Mouse (Mus musculus): ENCODE measurements around the gene Taar5. TPM values are rescaled to one million over a fixed set of nuclear protein-coding genes. Genes with fewer than 3 reads are reported as not detected.

The Taar5 gene
- polyA plus RNA-seq, 1 experiment = not detected

DNA sequence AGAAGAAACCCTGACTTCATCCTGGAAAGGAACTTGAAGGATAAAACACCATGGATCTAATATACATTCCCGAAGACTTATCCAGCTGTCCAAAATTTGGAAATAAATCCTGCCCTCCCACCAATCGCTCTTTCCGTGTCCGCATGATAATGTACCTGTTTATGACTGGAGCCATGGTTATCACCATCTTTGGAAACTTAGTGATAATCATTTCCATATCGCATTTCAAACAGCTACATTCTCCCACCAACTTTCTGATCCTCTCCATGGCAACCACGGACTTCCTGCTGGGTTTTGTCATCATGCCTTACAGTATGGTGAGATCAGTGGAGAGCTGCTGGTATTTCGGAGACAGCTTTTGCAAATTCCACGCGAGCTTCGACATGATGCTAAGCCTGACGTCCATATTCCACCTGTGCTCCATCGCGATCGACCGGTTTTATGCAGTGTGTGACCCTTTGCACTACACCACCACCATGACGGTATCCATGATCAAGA, 20.9 kb upstream of the Taar5 start, which contains the start of gene Taar3:
Taar3 (plus strand) TSS at position 51 of the 498 bp plus-strand sequence.
- Histone ChIP-seq H3K27ac (ENCODE audit: insufficient read depth, low read depth, low read length) (no peak within 1 kb of the TSS), H3K27me3 (ENCODE audit: control insufficient read depth, insufficient read depth, low read length) (no peaks in the 10 kb centered on the region), H3K4me3 (ENCODE audit: low read depth, low read length) (no peak within 1 kb of the TSS), H3K36me3 (ENCODE audit: control insufficient read depth, insufficient read depth, low read length) (no peaks in the 10 kb centered on the region), H3K4me1 (ENCODE audit: control insufficient read depth, insufficient read depth, insufficient read length, low read length) (no peaks in the 10 kb centered on the region)
- TF ChIP-seq POLR2A (IDR thresholded peaks at IDR 0.05; ENCODE audit: low read depth, low read length) (no peak), CTCF (IDR thresholded peaks at IDR 0.05; ENCODE audit: extremely low read depth, insufficient read length, insufficient replicate concordance, low read depth, low read length) (no peak)
- 91% methylated on average over 16 of the region's 16 CpGs for WGBS

DNA sequence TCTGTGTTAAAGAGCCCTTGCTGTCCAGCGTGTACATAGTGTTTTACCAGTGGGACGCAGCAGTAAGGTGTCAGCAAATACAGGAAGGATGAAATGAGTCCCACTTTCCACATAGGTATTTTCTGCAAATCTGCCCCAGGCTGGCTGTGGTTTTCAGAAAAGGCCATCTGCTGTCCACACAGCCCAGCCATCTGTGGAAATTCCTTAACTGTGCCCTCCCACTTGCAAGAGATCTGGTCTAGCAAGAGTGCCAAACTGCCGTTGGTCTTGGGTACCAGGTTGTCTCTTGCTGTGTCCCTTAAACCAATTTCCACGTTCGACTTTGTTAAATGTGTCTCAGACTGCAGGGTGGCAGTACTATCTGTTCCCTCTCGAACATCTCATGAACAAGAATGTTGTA, 18.8 kb upstream of the Taar5 start:
- Histone ChIP-seq H3K4me3 (ENCODE audit: low read depth, low read length) (no peak overlapping the region), H3K4me1 (ENCODE audit: control insufficient read depth, insufficient read depth, insufficient read length, low read length) (no peaks in the 10 kb centered on the region), H3K36me3 (ENCODE audit: control insufficient read depth, insufficient read depth, low read length) (no peaks in the 10 kb centered on the region), H3K27ac (ENCODE audit: insufficient read depth, low read depth, low read length) (no peak overlapping the region), H3K27me3 (ENCODE audit: control insufficient read depth, insufficient read depth, low read length) (no peaks in the 10 kb centered on the region)
- no peak for TF ChIP-seq POLR2A (IDR thresholded peaks at IDR 0.05; ENCODE audit: low read depth, low read length)
- no peak for TF ChIP-seq CTCF (IDR thresholded peaks at IDR 0.05; ENCODE audit: extremely low read depth, insufficient read length, insufficient replicate concordance, low read depth, low read length)
- 79% methylated on average over 6 of the region's 6 CpGs for WGBS

GRCm38 (mm10) chr10:23959071-23959470, 11.4 kb upstream of the Taar5 start:
- TF ChIP-seq CTCF (IDR thresholded peaks at IDR 0.05; ENCODE audit: extremely low read depth, insufficient read length, insufficient replicate concordance, low read depth, low read length) = no peak
- TF ChIP-seq POLR2A (IDR thresholded peaks at IDR 0.05; ENCODE audit: low read depth, low read length) = no peak
- Histone ChIP-seq H3K27ac (ENCODE audit: insufficient read depth, low read depth, low read length) (no peak overlapping the region), H3K36me3 (ENCODE audit: control insufficient read depth, insufficient read depth, low read length) (no peaks in the 10 kb centered on the region), H3K4me3 (ENCODE audit: low read depth, low read length) (no peak overlapping the region), H3K27me3 (ENCODE audit: control insufficient read depth, insufficient read depth, low read length) (no peaks in the 10 kb centered on the region), H3K4me1 (ENCODE audit: control insufficient read depth, insufficient read depth, insufficient read length, low read length) (peaks cover 2% of the 10 kb centered on the region; the same call in 1 of the 2 replicates)
- 21% methylated on average over 3 of the region's 3 CpGs for WGBS

DNA sequence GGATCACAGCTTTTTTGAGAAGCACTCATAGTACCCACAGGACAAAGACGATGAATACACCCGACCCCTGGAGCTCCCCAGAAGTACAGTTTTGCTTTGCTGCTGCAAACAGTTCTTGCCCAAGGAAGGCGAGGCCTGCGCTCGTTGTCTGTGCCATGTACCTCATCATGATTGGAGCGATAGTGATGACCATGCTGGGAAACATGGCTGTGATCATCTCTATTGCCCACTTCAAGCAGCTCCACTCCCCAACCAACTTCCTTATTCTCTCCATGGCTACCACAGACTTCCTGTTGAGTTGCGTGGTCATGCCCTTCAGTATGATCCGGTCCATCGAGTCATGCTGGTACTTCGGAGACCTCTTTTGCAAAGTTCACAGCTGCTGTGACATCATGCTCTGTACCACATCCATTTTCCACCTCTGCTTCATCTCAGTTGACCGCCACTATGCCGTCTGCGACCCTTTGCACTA, 10.0 kb upstream of the Taar5 start, which contains the start of gene Taar4:
Taar4 (plus strand) TSS at position 51 of the 472 bp plus-strand sequence.
- no peak within 1 kb of the TSS for H3K27ac ChIP-seq (ENCODE audit: insufficient read depth, low read depth, low read length)
- no peaks in the 10 kb centered on the region for H3K27me3 ChIP-seq (ENCODE audit: control insufficient read depth, insufficient read depth, low read length)
- no peak for TF ChIP-seq CTCF (IDR thresholded peaks at IDR 0.05; ENCODE audit: extremely low read depth, insufficient read length, insufficient replicate concordance, low read depth, low read length)
- no peaks in the 10 kb centered on the region for H3K36me3 ChIP-seq (ENCODE audit: control insufficient read depth, insufficient read depth, low read length)
- H3K4me1 ChIP-seq (ENCODE audit: control insufficient read depth, insufficient read depth, insufficient read length, low read length) = peaks cover 2% of the 10 kb centered on the region; the same call in 1 of the 2 replicates
- no peak within 1 kb of the TSS for H3K4me3 ChIP-seq (ENCODE audit: low read depth, low read length)
- 92% methylated on average over 13 of the region's 13 CpGs for WGBS

DNA sequence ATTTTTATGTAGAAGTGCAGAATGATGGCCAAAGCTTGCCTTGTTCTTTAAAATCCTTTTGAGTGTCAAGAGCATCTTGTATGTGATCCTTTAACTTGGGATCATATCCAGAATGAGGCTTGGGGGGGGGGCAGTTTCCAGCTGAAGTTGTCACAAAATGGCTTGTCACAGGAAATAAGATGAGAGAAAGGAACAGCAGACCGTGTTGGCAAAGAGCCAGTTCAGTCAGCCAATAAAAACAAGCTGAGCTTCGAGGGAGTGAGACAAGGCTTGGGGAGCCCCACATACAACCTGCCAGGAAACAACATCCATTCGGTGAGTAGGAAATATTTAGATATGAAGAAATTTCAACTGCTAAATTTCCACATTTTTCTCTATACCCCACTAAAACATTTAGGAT, 7.1 kb upstream of the Taar5 start:
- H3K4me3 ChIP-seq (ENCODE audit: low read depth, low read length) = no peak overlapping the region
- H3K27me3 ChIP-seq (ENCODE audit: control insufficient read depth, insufficient read depth, low read length) = no peaks in the 10 kb centered on the region
- no peak overlapping the region for H3K27ac ChIP-seq (ENCODE audit: insufficient read depth, low read depth, low read length)
- TF ChIP-seq POLR2A (IDR thresholded peaks at IDR 0.05; ENCODE audit: low read depth, low read length) (no peak), CTCF (IDR thresholded peaks at IDR 0.05; ENCODE audit: extremely low read depth, insufficient read length, insufficient replicate concordance, low read depth, low read length) (no peak)
- H3K36me3 ChIP-seq (ENCODE audit: control insufficient read depth, insufficient read depth, low read length) = no peaks in the 10 kb centered on the region
- H3K4me1 ChIP-seq (ENCODE audit: control insufficient read depth, insufficient read depth, insufficient read length, low read length) = peaks cover 2% of the 10 kb centered on the region; the same call in 1 of the 2 replicates
- 37% methylated on average over 3 of the region's 3 CpGs for whole genome bisulfite sequencing

GRCm38 (mm10) chr10:23964921-23965610, 5.4 kb upstream of the Taar5 start:
- WGBS = 92% methylated on average over 6 of the region's 6 CpGs
- Histone ChIP-seq H3K4me3 (ENCODE audit: low read depth, low read length) (no peak overlapping the region), H3K27me3 (ENCODE audit: control insufficient read depth, insufficient read depth, low read length) (no peaks in the 10 kb centered on the region), H3K36me3 (ENCODE audit: control insufficient read depth, insufficient read depth, low read length) (no peaks in the 10 kb centered on the region), H3K4me1 (ENCODE audit: control insufficient read depth, insufficient read depth, insufficient read length, low read length) (no peaks in the 10 kb centered on the region), H3K27ac (ENCODE audit: insufficient read depth, low read depth, low read length) (no peak overlapping the region)
- TF ChIP-seq POLR2A (IDR thresholded peaks at IDR 0.05; ENCODE audit: low read depth, low read length) = no peak
- no peak for TF ChIP-seq CTCF (IDR thresholded peaks at IDR 0.05; ENCODE audit: extremely low read depth, insufficient read length, insufficient replicate concordance, low read depth, low read length)

GRCm38 (mm10) chr10:23971256-23971655, 750 bp downstream of the Taar5 start:
- no peaks in the 10 kb centered on the region for H3K36me3 ChIP-seq (ENCODE audit: control insufficient read depth, insufficient read depth, low read length)
- H3K27me3 ChIP-seq (ENCODE audit: control insufficient read depth, insufficient read depth, low read length) = no peaks in the 10 kb centered on the region
- no peak overlapping the region for H3K27ac ChIP-seq (ENCODE audit: insufficient read depth, low read depth, low read length)
- H3K4me3 ChIP-seq (ENCODE audit: low read depth, low read length) = no peak overlapping the region
- TF ChIP-seq CTCF (IDR thresholded peaks at IDR 0.05; ENCODE audit: extremely low read depth, insufficient read length, insufficient replicate concordance, low read depth, low read length) (no peak), POLR2A (IDR thresholded peaks at IDR 0.05; ENCODE audit: low read depth, low read length) (no peak)
- 87% methylated on average over 5 of the region's 5 CpGs for WGBS
- H3K4me1 ChIP-seq (ENCODE audit: control insufficient read depth, insufficient read depth, insufficient read length, low read length) = no peaks in the 10 kb centered on the region

Data from small intestine, adult 2 months (tissue).